Mouse (Mus musculus) WW6 (cell line): ENCODE results near the gene Mmp12.
"Not testable (repeated sequence)": the region's sequence is repeated elsewhere in the genome, so short reads cannot be mapped to it uniquely, and the experiment has no call there.

Experiments used
- DNase-seq: peaks from one replicate; pipeline ENCODE4 v3.0.0-alpha.2; 2013; ENCODE audit warnings: low read depth, low spot score

Mmp12 gene

DNA sequence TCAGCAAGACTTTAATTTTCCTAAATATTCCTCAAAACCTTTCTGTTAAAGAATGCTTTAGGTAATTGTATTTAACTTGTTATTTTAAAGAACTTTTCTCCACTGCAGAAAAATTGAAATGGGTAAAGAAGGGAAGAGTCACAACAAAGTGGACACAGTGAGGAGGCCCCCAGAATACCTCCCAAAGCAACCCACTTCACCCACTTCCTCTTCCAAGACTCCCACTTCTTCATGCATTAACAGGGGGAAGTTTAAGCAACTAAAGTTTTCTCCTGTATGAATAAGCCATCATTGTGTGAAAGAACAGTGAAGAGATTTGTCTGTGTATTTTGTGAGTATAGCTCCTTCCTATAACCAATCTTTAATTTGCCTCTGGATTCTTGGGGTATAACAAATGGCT, at the start of gene Mmp12:
TSS of gene Mmp12 (plus strand) at position 275 of the 400 bp plus-strand sequence.
- DNase-seq = no peak

DNA sequence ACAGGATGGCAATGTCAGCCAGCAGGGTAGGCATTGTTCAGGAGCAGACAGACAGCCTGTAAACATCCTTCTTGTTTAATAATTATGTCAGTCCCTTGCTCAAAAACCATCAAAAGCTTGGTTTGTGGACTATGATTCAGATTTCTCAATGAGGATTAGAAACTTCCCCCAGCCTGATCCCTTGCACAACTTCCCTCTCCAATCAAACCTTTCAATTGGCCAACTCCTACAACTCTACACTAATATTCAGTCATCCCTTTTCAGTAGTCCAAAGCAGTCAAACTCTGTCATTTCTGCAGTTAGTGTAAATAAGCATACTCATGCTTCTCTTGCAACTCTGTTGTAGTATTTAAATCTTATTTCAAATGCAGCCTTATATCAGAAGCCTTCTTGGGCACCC, 12.3 kb upstream of the Mmp12 start:
- DNase-seq = no peak

DNA sequence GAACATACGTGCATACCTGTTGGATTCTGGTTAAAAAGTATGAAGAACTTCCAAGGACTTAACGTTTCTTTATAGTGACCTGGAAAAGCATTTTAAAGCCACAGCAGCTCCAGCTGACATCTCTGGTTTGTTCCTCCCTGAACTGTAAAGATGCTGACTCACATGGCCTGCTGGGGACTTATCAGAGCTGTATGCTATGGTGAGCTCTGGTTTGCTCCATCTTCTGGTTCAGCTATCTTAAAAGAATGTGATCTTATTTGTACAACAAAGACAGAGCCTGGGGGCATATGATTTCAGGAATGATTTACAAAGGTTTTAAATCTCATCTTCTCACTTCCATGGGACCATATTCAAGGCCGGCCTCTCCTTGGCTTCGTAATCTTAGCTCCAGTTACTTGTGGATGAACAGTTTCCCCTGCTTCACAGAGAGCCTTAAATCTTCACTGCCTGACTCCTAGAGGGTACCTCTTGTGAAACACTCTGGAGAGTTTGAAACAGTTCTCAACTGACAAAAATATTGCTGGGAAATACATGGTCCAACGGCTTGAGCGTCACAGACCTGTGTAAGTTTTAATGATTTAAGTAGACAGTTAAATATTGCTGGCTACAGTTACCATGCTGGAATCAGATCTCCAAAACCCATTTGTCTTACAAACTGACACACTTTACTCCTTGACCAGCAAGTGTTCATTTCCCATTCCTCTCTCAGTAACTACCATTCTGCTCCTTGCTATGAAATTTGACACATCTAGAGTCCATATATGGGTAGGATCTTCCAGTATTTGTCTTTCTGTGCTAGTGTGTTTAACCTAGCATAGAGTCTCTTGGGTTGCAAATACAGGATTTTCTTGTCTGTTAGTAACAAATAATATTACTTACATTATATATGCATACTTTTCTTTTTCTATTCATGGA, 8.2 kb upstream of the Mmp12 start:
- no peak for DNase-seq

- DNase-seq = no peak
Measured at GRCm38 (mm10) chr9:7336740-7337483, 7.3 kb upstream of the Mmp12 start.

- DNase-seq = no peak
Measured at GRCm38 (mm10) chr9:7345513-7345912, 1.3 kb downstream of the Mmp12 start.

DNA sequence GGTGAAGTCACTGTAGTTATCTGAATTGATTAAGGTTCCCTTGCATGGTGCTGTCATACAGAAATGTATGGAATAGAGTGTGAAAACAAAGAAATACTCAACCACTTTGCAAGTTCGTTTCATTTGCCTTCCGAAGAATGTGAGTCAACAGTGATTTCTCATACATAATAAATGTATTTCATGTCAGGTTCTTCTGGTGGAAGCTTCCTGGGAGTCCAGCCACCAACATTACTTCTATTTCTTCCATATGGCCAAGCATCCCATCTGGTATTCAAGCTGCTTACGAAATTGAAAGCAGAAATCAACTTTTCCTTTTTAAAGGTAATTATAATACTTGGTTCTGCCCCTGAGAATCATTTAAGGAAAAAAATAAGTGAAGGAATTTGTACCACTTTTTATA, 10.4 kb downstream of the Mmp12 start:
- DNase-seq = no peak

GRCm38 (mm10) chr9:7387947-7388346, 43.8 kb downstream of the Mmp12 start, which contains the start of gene Mmp1b:
Gene Mmp1b, minus strand, starts transcription at chr9:7388047.
- DNase-seq = no peak

GRCm38 (mm10) chr9:7396556-7396955, 52.4 kb downstream of the Mmp12 start:
- not testable (repeated sequence) for DNase-seq
